Mouse (Mus musculus) neural tube, embryonic 15.5 days (tissue): Measurements from ENCODE around the gene Gm42517. TPM values are rescaled to one million over a fixed set of nuclear protein-coding genes. Genes with fewer than 3 reads are reported as not detected.

ENCODE experiments used
- ATAC-seq: fragments of 200-750 bp; cut with Nextera tagmentation; 2 replicates; pipeline ENCODE4 v1.8.0; 2017; ENCODE audit warnings: mild to moderate bottlenecking, moderate TSS enrichment, moderate library complexity; ENCODE audit not compliant: low FRiP score
- H3K27ac ChIP-seq: fragments of 300-500 bp; sonication (generic); replicated peaks from 2 replicates; pipeline ENCODE4 v1.5.1; 2015; ENCODE audit warnings: mild to moderate bottlenecking, inconsistent platforms
- H3K27me3 ChIP-seq: fragments of 300-500 bp; sonication (generic); replicated peaks from 2 replicates; pipeline ENCODE4 v1.6.1; 2015; ENCODE audit warnings: inconsistent platforms
- H3K36me3 ChIP-seq: fragments of 300-500 bp; sonication (generic); 2 replicates; pipeline ENCODE4 v1.6.1; 2015; ENCODE audit warnings: inconsistent platforms
- H3K4me1 ChIP-seq: fragments of 300-500 bp; sonication (generic); 2 replicates; pipeline ENCODE4 v1.6.1; 2015; ENCODE audit warnings: inconsistent platforms
- H3K4me2 ChIP-seq: fragments of 300-500 bp; sonication (generic); 2 replicates; pipeline ENCODE4 v1.6.1; 2015; ENCODE audit warnings: inconsistent platforms, mild to moderate bottlenecking, moderate library complexity
- H3K4me3 ChIP-seq: fragments of 300-500 bp; sonication (generic); replicated peaks from 2 replicates; pipeline ENCODE4 v1.5.1; 2015; ENCODE audit warnings: mild to moderate bottlenecking, inconsistent platforms
- H3K9ac ChIP-seq: fragments of 300-500 bp; sonication (generic); replicated peaks from 2 replicates; pipeline ENCODE4 v1.6.1; 2015; ENCODE audit warnings: mild to moderate bottlenecking, inconsistent platforms
- H3K9me3 ChIP-seq: fragments of 300-500 bp; sonication (generic); replicated peaks from 2 replicates; pipeline ENCODE4 v1.6.1; 2016; ENCODE audit warnings: inconsistent platforms
- WGBS: fragments of 180-500 bp; shearing (Covaris S2); methylation state at CpG from one replicate; pipeline ENCODE4 v1.1.7; 2015; ENCODE audit warnings: mixed read lengths; 5-methylcytosine and 5-hydroxymethylcytosine counted together
- polyA plus RNA-seq: library from polyadenylated mRNA; unstranded; fragments of >200 nt; fragmentation: Nextera tagmentation; extraction: Ambion mirVana; gene quantifications from 2 replicates; pipeline ENCODE4 v1.2.1, GENCODE M21; 2015

The Gm42517 gene
- polyA plus RNA-seq, 1 experiment from 2014 or later = 3.0 TPM

DNA sequence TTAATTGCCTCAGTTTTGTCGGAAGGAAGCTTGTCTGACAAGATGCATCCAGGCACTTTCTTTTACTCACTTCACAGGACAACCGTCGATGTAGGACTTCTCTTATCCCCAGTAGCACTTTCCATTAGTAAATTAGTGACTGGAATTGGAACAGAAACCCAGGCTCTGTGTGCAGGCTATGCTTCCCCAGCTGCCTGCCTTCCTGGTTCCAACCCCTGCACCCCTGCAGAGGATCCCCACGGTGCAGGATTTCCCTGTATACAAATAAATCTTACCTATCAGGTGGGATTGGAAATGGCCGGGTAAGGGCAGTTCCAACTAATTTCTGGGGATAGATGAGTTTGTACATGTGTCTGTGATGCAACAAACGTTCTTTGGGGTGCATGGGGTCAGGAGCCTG is 2.2 kb upstream of the Gm42517 start:
- Histone ChIP-seq H3K4me2 (peak overlapping the region; percentile 95; the same call in 1 of the 2 replicates), H3K36me3 (no peaks in the 10 kb centered on the region), H3K27me3 (peaks cover 69% of the 10 kb centered on the region), H3K9me3 (no peaks in the 10 kb centered on the region), H3K27ac (no peak overlapping the region), H3K9ac (no peak overlapping the region), H3K4me1 (peaks cover 42% of the 10 kb centered on the region), H3K4me3 (no peak overlapping the region)
- no peak for ATAC-seq
- 1% methylated on average over 6 of the region's 6 CpGs for WGBS

- H3K4me1 ChIP-seq = peaks cover 46% of the 10 kb centered on the region
- H3K9ac ChIP-seq = peak overlapping the region; percentile 71
- no peak overlapping the region for H3K27ac ChIP-seq
- no peaks in the 10 kb centered on the region for H3K9me3 ChIP-seq
- H3K36me3 ChIP-seq = no peaks in the 10 kb centered on the region
- peak overlapping the region; percentile 77 for H3K4me3 ChIP-seq
- WGBS = under 1% methylated on average over 49 of the region's 49 CpGs
- peak overlapping the region; percentile 95 for H3K4me2 ChIP-seq
- H3K27me3 ChIP-seq = peaks cover 77% of the 10 kb centered on the region
- peak; percentile 69 for ATAC-seq
These were observed 1.3 kb upstream of the Gm42517 start for GRCm38 (mm10) chr5:108368851-108369621.

DNA sequence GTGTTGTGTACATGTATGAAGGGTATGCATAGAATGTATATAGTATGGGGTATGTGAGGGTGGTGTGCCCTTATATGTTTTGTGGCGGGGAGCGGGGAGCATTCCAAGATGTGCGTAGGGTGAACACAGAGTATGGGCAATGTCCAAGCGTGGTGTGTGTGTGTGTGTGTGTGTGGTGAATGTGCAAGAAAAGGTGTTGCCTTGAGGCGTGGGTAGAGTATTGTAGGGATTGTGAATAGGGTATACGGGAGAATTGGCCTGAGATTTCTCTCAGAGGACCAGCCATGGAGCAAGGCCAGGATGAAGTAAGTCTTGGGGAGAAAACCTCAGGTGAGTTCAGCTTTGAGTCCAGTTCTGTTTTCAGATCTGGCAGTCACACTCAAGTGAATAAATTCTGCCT is 724 bp upstream of the Gm42517 start:
- H3K27ac ChIP-seq = no peak overlapping the region
- H3K36me3 ChIP-seq = no peaks in the 10 kb centered on the region
- peaks cover 80% of the 10 kb centered on the region for H3K27me3 ChIP-seq
- 4% methylated on average over 6 of the region's 6 CpGs for WGBS
- peaks cover 46% of the 10 kb centered on the region for H3K4me1 ChIP-seq
- no peaks in the 10 kb centered on the region for H3K9me3 ChIP-seq
- ATAC-seq = peak; percentile 11
- H3K4me3 ChIP-seq = peak overlapping the region; percentile 77
- peak overlapping the region; percentile 71 for H3K9ac ChIP-seq
- H3K4me2 ChIP-seq = peak overlapping the region; percentile 95

GRCm38 (mm10) chr5:108366984-108367841 is 509 bp downstream of the Gm42517 start:
- peaks cover 86% of the 10 kb centered on the region for H3K27me3 ChIP-seq
- H3K9ac ChIP-seq = peak overlapping the region; percentile 71
- H3K4me2 ChIP-seq = peak overlapping the region; percentile 95
- no peaks in the 10 kb centered on the region for H3K9me3 ChIP-seq
- H3K4me1 ChIP-seq = peaks cover 46% of the 10 kb centered on the region
- ATAC-seq = peak; percentile 45
- WGBS = under 1% methylated on average over 81 of the region's 100 CpGs
- peak overlapping the region; percentile 77 for H3K4me3 ChIP-seq
- no peak overlapping the region; the same call in 1 of the 2 replicates for H3K27ac ChIP-seq
- no peaks in the 10 kb centered on the region for H3K36me3 ChIP-seq

- no peaks in the 10 kb centered on the region for H3K36me3 ChIP-seq
- peaks cover 46% of the 10 kb centered on the region for H3K4me1 ChIP-seq
- H3K27ac ChIP-seq = no peak overlapping the region; the same call in 1 of the 2 replicates
- H3K4me2 ChIP-seq = peak overlapping the region; percentile 95
- H3K9me3 ChIP-seq = no peaks in the 10 kb centered on the region
- H3K9ac ChIP-seq = peak overlapping the region; percentile 71
- ATAC-seq = no peak
- peaks cover 78% of the 10 kb centered on the region for H3K27me3 ChIP-seq
- WGBS = 2% methylated on average over 60 of the region's 60 CpGs
- H3K4me3 ChIP-seq = peak overlapping the region; percentile 77
These were observed 1.3 kb downstream of the Gm42517 start for GRCm38 (mm10) chr5:108366328-108366983.

- Histone ChIP-seq H3K36me3 (no peaks in the 10 kb centered on the region), H3K27me3 (peaks cover 44% of the 10 kb centered on the region), H3K4me1 (peaks cover 24% of the 10 kb centered on the region), H3K9ac (no peak overlapping the region), H3K9me3 (no peaks in the 10 kb centered on the region), H3K27ac (no peak overlapping the region), H3K4me3 (no peak overlapping the region), H3K4me2 (no peak overlapping the region)
- ATAC-seq = no peak
- 29% methylated on average over 3 of the region's 3 CpGs for WGBS
These were observed 5.4 kb downstream of the Gm42517 start for GRCm38 (mm10) chr5:108362330-108362729.

DNA sequence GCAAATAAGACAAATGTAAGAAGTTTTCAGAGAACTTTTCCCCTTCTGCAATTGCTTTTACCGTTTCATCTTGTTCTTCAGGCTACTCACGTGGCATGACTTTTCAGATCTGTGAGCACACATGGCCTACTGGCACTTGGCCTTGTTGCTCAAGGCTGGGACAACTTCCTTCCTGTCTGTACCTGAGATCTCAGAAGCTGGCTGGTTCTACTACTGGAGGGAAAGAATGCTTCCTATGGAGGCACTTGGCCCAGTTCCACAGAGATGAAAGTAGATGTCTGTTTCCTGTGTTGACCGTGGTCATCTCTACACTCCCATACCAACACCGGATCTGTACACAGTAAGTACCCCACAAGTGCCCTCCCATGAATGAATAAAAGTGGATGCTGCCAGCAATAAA is 7.5 kb downstream of the Gm42517 start:
- Histone ChIP-seq H3K27ac (no peak overlapping the region), H3K4me3 (no peak overlapping the region), H3K27me3 (peaks cover 30% of the 10 kb centered on the region), H3K9me3 (no peaks in the 10 kb centered on the region), H3K4me1 (peaks cover 6% of the 10 kb centered on the region; the same call in 1 of the 2 replicates), H3K9ac (no peak overlapping the region), H3K4me2 (no peak overlapping the region), H3K36me3 (no peaks in the 10 kb centered on the region)
- WGBS = 86% methylated on average over 4 of the region's 4 CpGs
- no peak for ATAC-seq

- no peak for ATAC-seq
- Histone ChIP-seq H3K4me3 (no peak overlapping the region), H3K27ac (no peak overlapping the region), H3K9me3 (no peaks in the 10 kb centered on the region), H3K36me3 (no peaks in the 10 kb centered on the region), H3K27me3 (peaks cover 23% of the 10 kb centered on the region), H3K9ac (no peak overlapping the region), H3K4me2 (no peak overlapping the region), H3K4me1 (no peaks in the 10 kb centered on the region)
- WGBS = 89% methylated on average over 9 of the region's 9 CpGs
These were observed 8.2 kb downstream of the Gm42517 start for GRCm38 (mm10) chr5:108359491-108359890.

- H3K4me3 ChIP-seq = no peak overlapping the region
- H3K4me1 ChIP-seq = no peaks in the 10 kb centered on the region
- H3K36me3 ChIP-seq = no peaks in the 10 kb centered on the region
- no peak for ATAC-seq
- no peak overlapping the region for H3K27ac ChIP-seq
- no peak overlapping the region for H3K4me2 ChIP-seq
- H3K9ac ChIP-seq = no peak overlapping the region
- no peaks in the 10 kb centered on the region for H3K9me3 ChIP-seq
- 0 out of 2 replicates have a peak, but pooled peaks cover 6% of the 10 kb centered on the region for H3K27me3 ChIP-seq
- 88% methylated on average over 1 of the region's 1 CpGs for WGBS
These were observed 9.9 kb downstream of the Gm42517 start for GRCm38 (mm10) chr5:108357862-108358261.

DNA sequence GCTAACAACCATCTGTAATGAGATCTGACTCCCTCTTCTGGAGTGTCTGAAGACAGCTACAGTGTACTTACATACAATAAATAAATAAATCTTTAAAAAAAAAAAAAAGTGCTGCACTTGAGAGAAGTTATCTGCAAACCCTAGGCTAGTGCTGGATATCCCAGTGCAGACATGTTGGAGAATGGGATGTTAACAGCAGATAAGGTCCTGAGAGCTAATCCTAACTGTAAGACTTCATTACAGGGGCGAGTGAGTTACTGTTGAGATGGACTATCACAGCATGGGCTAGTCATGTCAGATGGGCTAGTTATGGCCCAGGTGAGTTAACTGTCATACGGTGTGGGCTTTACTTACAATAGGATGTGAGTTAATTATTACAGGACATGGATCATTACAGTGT is 13.7 kb downstream of the Gm42517 start:
- H3K4me3 ChIP-seq = no peak overlapping the region
- no peaks in the 10 kb centered on the region for H3K9me3 ChIP-seq
- no peak overlapping the region for H3K9ac ChIP-seq
- no peak for ATAC-seq
- peaks cover 16% of the 10 kb centered on the region; the same call in 1 of the 2 replicates for H3K36me3 ChIP-seq
- 85% methylated on average over 2 of the region's 2 CpGs for WGBS
- no peaks in the 10 kb centered on the region for H3K27me3 ChIP-seq
- H3K27ac ChIP-seq = no peak overlapping the region
- no peaks in the 10 kb centered on the region for H3K4me1 ChIP-seq
- no peak overlapping the region for H3K4me2 ChIP-seq

- Histone ChIP-seq H3K4me3 (no peak overlapping the region), H3K27me3 (no peaks in the 10 kb centered on the region), H3K9ac (no peak overlapping the region), H3K4me2 (no peak overlapping the region), H3K4me1 (no peaks in the 10 kb centered on the region), H3K9me3 (no peaks in the 10 kb centered on the region), H3K27ac (no peak overlapping the region), H3K36me3 (peaks cover 32% of the 10 kb centered on the region)
- 96% methylated on average over 9 of the region's 9 CpGs for WGBS
- no peak for ATAC-seq
These were observed 18.1 kb downstream of the Gm42517 start for GRCm38 (mm10) chr5:108349511-108350148.
